Mouse (Mus musculus): ENCODE data around the gene Mybbp1a.

DNA sequence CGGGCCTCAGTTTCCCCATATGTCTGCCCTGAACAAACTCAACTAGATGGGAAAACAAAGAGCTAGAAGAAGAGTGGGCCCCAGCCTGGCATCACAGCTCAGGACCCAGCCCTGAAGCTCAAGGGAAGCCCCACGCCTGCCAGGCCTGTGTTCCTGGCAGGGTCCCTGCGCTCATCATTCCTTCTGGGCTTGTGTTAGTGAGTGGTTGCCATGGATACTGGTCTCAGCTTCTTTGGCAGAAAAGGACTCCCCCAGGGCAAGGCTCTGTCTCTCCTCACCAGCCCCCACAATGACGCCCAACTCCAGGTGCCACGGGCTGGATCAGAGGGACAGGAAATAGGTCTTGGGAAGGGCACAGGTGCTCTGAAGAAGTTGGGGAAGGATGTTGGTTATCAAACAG is 44.0 kb downstream of the Mybbp1a start:
- TF ChIP-seq GATA1 (IDR thresholded peaks at IDR 0.05; ENCODE audit: borderline replicate concordance, low read length) (no peak), FLI1 (IDR thresholded peaks at IDR 0.05; ENCODE audit: low read length) (no peak)

Measured in megakaryocyte, embryonic 14.5 days (primary cell).